Mouse (Mus musculus) left cerebral cortex, adult 8-10 months (tissue): ENCODE measurements around the gene Gramd4. TPM values are rescaled to one million over a fixed set of nuclear protein-coding genes. Genes with fewer than 3 reads are reported as not detected.
A peak's percentile ranks its signal among the peaks of the same experiment; 100 is the strongest.

Experiments used
- DNase-seq, 2 experiments: peaks; one replicate each; pipeline ENCODE4 v3.0.0; 2022; ENCODE audit warnings: low spot score in 2 of 2
- total RNA-seq, 4 experiments: library from RNA; stranded (reverse); gene quantifications; 2 replicates each; pipeline ENCODE4 v1.2.4; 2022

Gene Gramd4
- total RNA-seq, 4 experiments from 2014 or later = 31.1 to 39.9 (median 34.5) TPM

GRCm38 (mm10) chr15:86110361-86111103 is 53.0 kb downstream of the Gramd4 start:
- DNase-seq = no peak

GRCm38 (mm10) chr15:86112707-86113341 is 55.3 kb downstream of the Gramd4 start:
- DNase-seq = no peak

GRCm38 (mm10) chr15:86113342-86113710 is 55.8 kb downstream of the Gramd4 start:
- DNase-seq = no peak

GRCm38 (mm10) chr15:86116421-86116820 is 58.9 kb downstream of the Gramd4 start:
- DNase-seq = no peak

- DNase-seq = no peak
These were observed 59.9 kb downstream of the Gramd4 start for GRCm38 (mm10) chr15:86117115-86118100.

- DNase-seq = no peak
These were observed 61.7 kb downstream of the Gramd4 start for GRCm38 (mm10) chr15:86119186-86119585.

- no peak for DNase-seq
These were observed 64.9 kb downstream of the Gramd4 start for GRCm38 (mm10) chr15:86122261-86122949.

- DNase-seq = no peak
These were observed 65.9 kb downstream of the Gramd4 start for GRCm38 (mm10) chr15:86123409-86123808.

- DNase-seq = peak in 1 of 2 experiments; percentile 48
These were observed 66.9 kb downstream of the Gramd4 start for GRCm38 (mm10) chr15:86124359-86124758.

- no peak for DNase-seq
These were observed 71.5 kb downstream of the Gramd4 start for GRCm38 (mm10) chr15:86129036-86129435.

GRCm38 (mm10) chr15:86130657-86131056 is 73.2 kb downstream of the Gramd4 start:
- no peak for DNase-seq

- DNase-seq = peak; percentile 63 to 94
These were observed 77.7 kb downstream of the Gramd4 start for GRCm38 (mm10) chr15:86134941-86135783.

GRCm38 (mm10) chr15:86137638-86138037 is 80.1 kb downstream of the Gramd4 start:
- DNase-seq = no peak

- no peak for DNase-seq
These were observed 82.8 kb downstream of the Gramd4 start for GRCm38 (mm10) chr15:86140323-86140722.

GRCm38 (mm10) chr15:86144577-86144976 is 87.1 kb downstream of the Gramd4 start:
- no peak for DNase-seq

- DNase-seq = no peak
These were observed 87.6 kb downstream of the Gramd4 start for GRCm38 (mm10) chr15:86145046-86145445.

- DNase-seq = no peak
These were observed 89.4 kb downstream of the Gramd4 start for GRCm38 (mm10) chr15:86146922-86147321.

GRCm38 (mm10) chr15:86150593-86150992 is 93.1 kb downstream of the Gramd4 start:
- DNase-seq = no peak

GRCm38 (mm10) chr15:86153481-86153960 is 96.0 kb downstream of the Gramd4 start:
- no peak for DNase-seq

- DNase-seq = no peak
These were observed 99.0 kb downstream of the Gramd4 start for GRCm38 (mm10) chr15:86156492-86156891.
